Comparison of ENCODE assay signal across 28 mouse cellular contexts in the genomic region with DNA sequence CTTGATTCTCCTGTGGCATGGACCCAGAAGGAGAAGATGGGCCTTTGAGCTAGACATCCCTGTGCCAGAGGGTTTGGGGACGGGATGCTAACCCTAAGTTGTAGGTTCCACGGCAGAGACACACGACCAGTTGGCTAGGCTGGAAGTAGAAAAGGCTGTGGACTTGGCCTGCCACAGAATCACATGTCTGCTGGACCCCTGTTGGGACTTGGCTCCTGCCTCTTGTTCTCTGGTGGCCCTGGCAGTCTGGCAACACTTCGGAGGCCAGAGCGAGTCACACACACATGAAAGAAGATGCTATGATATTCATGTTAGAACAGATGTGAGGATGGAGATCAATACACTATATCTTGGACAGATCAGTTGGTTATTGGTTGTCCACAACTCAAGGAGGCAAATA. TPM values are rescaled to one million over a fixed set of nuclear protein-coding genes. Genes with fewer than 3 reads are reported as not detected.
DNase-seq lines count a peak whose midpoint lies in the region; TF ChIP-seq lines count a peak whose summit lies in the region.
"Had no signal": no experiment of that assay in that cellular context is flagged by ENCODE, and none has a peak within 500 bp of the region (broad histone marks: within the 10 kb centered on the region; RNA-seq: fewer than 3 reads in every experiment).

No protein-coding gene starts in this region.

- peak overlapping the region; percentile 58 for H3K27ac ChIP-seq in left cerebral cortex, adult 2 months
- H3K27ac ChIP-seq: embryonic facial prominence, embryonic 13.5 days; forebrain, embryonic 10.5 days; forebrain, embryonic 15.5 days; hindbrain, embryonic 10.5 days; hindbrain, embryonic 15.5 days; kidney, embryonic 15.5 days; liver, embryonic 14.5 days; midbrain, embryonic 10.5 days; neural tube, embryonic 15.5 days; stomach, embryonic 15.5 days had no signal

- H3K4me3 ChIP-seq in left cerebral cortex, adult 2 months: no peak overlapping the region
- H3K4me3 ChIP-seq: embryonic facial prominence, embryonic 13.5 days; forebrain, embryonic 10.5 days; forebrain, embryonic 15.5 days; hindbrain, embryonic 10.5 days; hindbrain, embryonic 15.5 days; kidney, embryonic 15.5 days; midbrain, embryonic 10.5 days; neural tube, embryonic 15.5 days; stomach, embryonic 15.5 days had no signal

- DNase-seq in left cerebral cortex, adult 2 months (ENCODE audit: extremely low spot score in 1 of 2, low spot score in 2 of 2): no peak
- DNase-seq in left cerebral cortex, adult 9 months (ENCODE audit: low spot score in 2 of 2): no peak
- peak; percentile 83 for DNase-seq in cerebellum, adult 11 months
- DNase-seq in cerebellum, adult 9-10 months: peak; percentile 92
- peak; percentile 88 to 90 for DNase-seq in cerebellum, postnatal 36 days
- DNase-seq in yolk sac, embryonic 10.5 days (ENCODE audit: low spot score): no peak
- DNase-seq in spleen, postnatal 10 days (ENCODE audit: low spot score in 2 of 2): no peak
- DNase-seq: adrenal gland, postnatal 10 days; gastrocnemius, postnatal 10 days; heart, postnatal 14 days; kidney, adult 18-20 months; kidney, postnatal 25 days; liver; lung, adult 2 months; lung, postnatal 14 days; retina, postnatal 1 day; right cerebral cortex, postnatal 14 days had no signal

- TF ChIP-seq CTCF in left cerebral cortex, adult 2 months (IDR thresholded peaks at IDR 0.05): no peak

- intact Hi-C loops in left cerebral cortex, adult 2 months (cut with DNase I): no loop called here

RNA-seq across cellular contexts. Expression of a gene that starts 14.9 kb away (rescaled TPM):
- total RNA-seq in left cerebral cortex, adult 2 months (2021): 100 to 1,000 TPM; 372 to 403 TPM
- total RNA-seq: common myeloid progenitor, adult 5-6 weeks had no signal

RNA-seq across cellular contexts. Expression of a gene that starts 59.7 kb away (rescaled TPM):
- 10 to 100 TPM; 52.1 to 54.0 TPM for total RNA-seq in left cerebral cortex, adult 2 months (2021)

Comparison
In these comparisons a context has a peak if more than half of its experiments do, and no peak if none do; other contexts are left out.
1. DNase-seq: peak in cerebellum, adult 11 months (single experiment), cerebellum, adult 9-10 months (single experiment) and cerebellum, postnatal 36 days (2 of 2); none in left cerebral cortex, adult 2 months (0 of 2), left cerebral cortex, adult 9 months (0 of 2), yolk sac, embryonic 10.5 days (single experiment) and spleen, postnatal 10 days (0 of 2).